Mouse (Mus musculus) cerebellum, adult 9-10 months (tissue): Measurements from ENCODE around the gene Babam2.
"Not testable (repeated sequence)": the region's sequence is repeated elsewhere in the genome, so short reads cannot be mapped to it uniquely, and the experiment has no call there.

Experiments used
- DNase-seq: peaks from one replicate; pipeline ENCODE4 v3.0.0; 2022

The Babam2 gene

GRCm38 (mm10) chr5:31839973-31840372 lies 142.5 kb downstream of the Babam2 start:
- no peak for DNase-seq

- DNase-seq, result no peak
Observed at GRCm38 (mm10) chr5:31840406-31840805, 142.9 kb downstream of the Babam2 start.

GRCm38 (mm10) chr5:31844856-31845255 lies 147.4 kb downstream of the Babam2 start:
- DNase-seq, result no peak

- no peak for DNase-seq
Observed at GRCm38 (mm10) chr5:31846971-31847370, 149.5 kb downstream of the Babam2 start.

GRCm38 (mm10) chr5:31848995-31849394 lies 151.5 kb downstream of the Babam2 start:
- no peak for DNase-seq

GRCm38 (mm10) chr5:31852786-31853185 lies 155.3 kb downstream of the Babam2 start:
- DNase-seq, result no peak

GRCm38 (mm10) chr5:31853831-31854230 lies 156.3 kb downstream of the Babam2 start:
- DNase-seq, result peak; percentile 32

- DNase-seq, result not testable (repeated sequence)
Observed at GRCm38 (mm10) chr5:31858877-31859276, 161.4 kb downstream of the Babam2 start.

- DNase-seq, result no peak
Observed at GRCm38 (mm10) chr5:31860426-31860825, 162.9 kb downstream of the Babam2 start.

GRCm38 (mm10) chr5:31860831-31861624 lies 163.5 kb downstream of the Babam2 start:
- no peak for DNase-seq

GRCm38 (mm10) chr5:31862753-31863468 lies 165.4 kb downstream of the Babam2 start:
- no peak for DNase-seq

GRCm38 (mm10) chr5:31864095-31864494 lies 166.6 kb downstream of the Babam2 start:
- no peak for DNase-seq

- no peak for DNase-seq
Observed at GRCm38 (mm10) chr5:31866071-31866470, 168.6 kb downstream of the Babam2 start.

- no peak for DNase-seq
Observed at GRCm38 (mm10) chr5:31870856-31871520, 173.5 kb downstream of the Babam2 start.

GRCm38 (mm10) chr5:31873328-31873727 lies 175.8 kb downstream of the Babam2 start:
- no peak for DNase-seq

- DNase-seq, result no peak
Observed at GRCm38 (mm10) chr5:31874543-31874942, 177.1 kb downstream of the Babam2 start.

GRCm38 (mm10) chr5:31875443-31875842 lies 178.0 kb downstream of the Babam2 start:
- DNase-seq, result peak; percentile 53

- peak; percentile 6 for DNase-seq
Observed at GRCm38 (mm10) chr5:31876216-31876974, 178.9 kb downstream of the Babam2 start.

- no peak for DNase-seq
Observed at GRCm38 (mm10) chr5:31880457-31880856, 183.0 kb downstream of the Babam2 start.

GRCm38 (mm10) chr5:31882297-31882696 lies 184.8 kb downstream of the Babam2 start:
- DNase-seq, result no peak

- DNase-seq, result no peak
Observed at GRCm38 (mm10) chr5:31884962-31885361, 187.5 kb downstream of the Babam2 start.

- DNase-seq, result no peak
Observed at GRCm38 (mm10) chr5:31887590-31887989, 190.1 kb downstream of the Babam2 start.

GRCm38 (mm10) chr5:31888341-31888740 lies 190.9 kb downstream of the Babam2 start:
- no peak for DNase-seq
